Mouse (Mus musculus) CH12F3 (cell line): ENCODE measurements around the gene Zic4.

Source experiments
- in situ Hi-C: fragments of 300-500 bp; cut with MboI; formaldehyde crosslinking; loops from 2 replicates; pipeline ENCODE4 v1.14.3; 2020; ENCODE audit warnings: low sequenced_read_pairs

Gene Zic4

DNA sequence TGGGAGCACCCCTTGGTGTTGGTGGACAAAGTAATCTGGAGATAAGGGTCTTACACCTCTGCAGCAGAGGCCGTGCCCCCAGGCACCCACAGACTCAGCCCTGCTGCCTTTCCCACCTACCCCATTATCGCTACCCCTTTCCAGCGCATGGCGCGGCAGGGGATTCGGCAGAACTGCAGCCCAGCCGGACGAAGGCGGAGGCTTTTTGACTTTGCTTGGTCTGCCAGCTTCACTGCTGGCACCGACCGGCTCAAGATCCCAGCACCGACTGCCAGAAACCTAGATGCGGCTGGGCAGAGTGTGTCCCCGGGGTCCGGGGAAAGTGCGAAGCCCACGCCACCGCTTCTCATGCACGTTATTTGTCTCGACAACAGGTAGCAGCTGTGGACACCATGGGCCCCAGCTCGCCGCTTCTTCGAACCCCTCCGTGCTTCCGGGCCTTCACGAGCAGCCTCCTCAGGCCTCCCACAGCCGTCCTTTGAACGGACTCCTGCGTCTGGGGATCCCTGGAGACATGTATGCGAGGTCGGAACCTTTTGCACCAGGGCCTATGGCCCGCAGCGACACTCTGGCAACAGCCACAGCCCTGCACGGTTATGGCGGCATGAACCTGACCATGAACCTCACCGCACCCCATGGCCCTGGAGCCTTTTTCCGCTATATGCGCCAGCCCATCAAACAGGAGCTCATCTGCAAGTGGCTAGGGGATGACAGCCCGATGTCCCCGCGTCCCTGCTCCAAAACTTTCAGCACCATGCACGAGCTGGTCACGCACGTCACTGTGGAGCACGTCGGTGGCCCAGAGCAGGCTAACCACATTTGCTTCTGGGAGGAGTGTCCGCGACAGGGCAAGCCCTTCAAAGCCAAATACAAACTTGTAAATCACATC is 16.4 kb downstream of the Zic4 start:
- in situ Hi-C loops: no loop called here

DNA sequence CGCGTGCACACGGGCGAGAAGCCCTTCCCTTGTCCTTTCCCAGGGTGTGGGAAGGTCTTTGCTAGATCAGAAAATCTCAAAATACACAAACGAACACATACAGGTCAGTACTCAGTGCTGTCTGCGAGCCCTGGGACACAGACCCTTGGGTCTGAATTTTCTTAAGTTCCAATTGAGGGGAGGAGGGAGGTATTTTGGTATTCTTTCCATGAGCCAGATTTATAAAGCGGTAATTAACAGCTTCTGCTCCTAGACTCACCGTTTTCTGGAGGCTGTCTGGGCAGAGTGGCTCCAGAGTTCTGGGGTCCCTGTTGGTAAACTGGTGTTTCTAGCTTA is 17.1 kb downstream of the Zic4 start:
- in situ Hi-C loops: no loop called here

DNA sequence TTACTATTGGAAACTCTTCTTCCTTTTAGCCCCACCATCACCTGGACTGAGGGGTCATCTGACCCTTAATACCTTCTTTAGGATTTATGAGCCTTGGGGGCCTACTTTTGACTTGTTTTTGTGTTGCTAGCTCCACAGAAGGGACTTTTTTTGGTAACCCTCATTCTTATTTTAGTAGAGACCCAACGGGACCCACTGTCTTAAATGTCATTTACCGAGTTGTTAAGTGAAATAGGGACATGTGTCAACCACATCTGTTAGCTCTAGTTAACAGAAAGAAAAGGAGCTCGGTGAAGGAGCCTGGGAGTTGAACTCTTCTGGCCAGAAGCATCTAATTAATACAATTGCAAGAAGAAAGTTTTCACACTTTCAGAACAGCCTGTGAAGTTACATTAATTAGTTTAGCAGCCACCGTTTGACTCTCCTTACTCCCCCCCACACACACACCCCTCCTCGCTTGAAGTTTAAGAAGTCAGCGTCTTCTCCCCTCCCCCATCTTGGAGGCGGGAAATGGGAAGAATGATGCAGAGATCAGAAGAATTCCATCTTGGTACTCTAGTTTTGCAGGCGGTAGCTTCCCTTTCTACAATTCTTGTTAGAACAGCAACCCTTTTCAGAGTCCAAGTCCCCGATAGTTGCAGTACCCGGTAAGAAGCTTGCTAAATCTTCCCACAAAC is 17.7 kb downstream of the Zic4 start:
- in situ Hi-C loops: no loop called here

DNA sequence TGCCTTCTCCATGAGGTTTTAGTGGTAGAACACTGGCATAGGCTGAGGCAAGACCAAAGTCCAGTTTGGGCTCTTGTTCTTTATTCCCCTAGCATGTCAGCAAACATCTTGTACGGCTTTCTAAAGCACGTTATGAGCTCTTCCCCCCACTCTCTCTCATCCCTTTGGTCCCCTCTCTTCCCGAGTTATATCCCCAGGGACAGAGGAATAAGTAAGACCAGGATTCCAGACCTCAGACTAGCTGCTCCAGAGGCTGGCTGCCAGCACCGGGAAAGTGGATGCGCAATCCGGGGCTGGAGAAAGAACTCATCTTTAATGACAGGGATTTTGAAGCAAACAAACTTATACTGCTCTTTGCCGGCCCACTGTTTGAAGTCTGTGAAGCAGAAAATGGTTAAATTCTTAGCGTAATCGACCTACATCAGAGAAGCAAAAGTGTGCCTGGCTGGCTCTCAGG is 18.3 kb downstream of the Zic4 start:
- in situ Hi-C loops: no loop called here

DNA sequence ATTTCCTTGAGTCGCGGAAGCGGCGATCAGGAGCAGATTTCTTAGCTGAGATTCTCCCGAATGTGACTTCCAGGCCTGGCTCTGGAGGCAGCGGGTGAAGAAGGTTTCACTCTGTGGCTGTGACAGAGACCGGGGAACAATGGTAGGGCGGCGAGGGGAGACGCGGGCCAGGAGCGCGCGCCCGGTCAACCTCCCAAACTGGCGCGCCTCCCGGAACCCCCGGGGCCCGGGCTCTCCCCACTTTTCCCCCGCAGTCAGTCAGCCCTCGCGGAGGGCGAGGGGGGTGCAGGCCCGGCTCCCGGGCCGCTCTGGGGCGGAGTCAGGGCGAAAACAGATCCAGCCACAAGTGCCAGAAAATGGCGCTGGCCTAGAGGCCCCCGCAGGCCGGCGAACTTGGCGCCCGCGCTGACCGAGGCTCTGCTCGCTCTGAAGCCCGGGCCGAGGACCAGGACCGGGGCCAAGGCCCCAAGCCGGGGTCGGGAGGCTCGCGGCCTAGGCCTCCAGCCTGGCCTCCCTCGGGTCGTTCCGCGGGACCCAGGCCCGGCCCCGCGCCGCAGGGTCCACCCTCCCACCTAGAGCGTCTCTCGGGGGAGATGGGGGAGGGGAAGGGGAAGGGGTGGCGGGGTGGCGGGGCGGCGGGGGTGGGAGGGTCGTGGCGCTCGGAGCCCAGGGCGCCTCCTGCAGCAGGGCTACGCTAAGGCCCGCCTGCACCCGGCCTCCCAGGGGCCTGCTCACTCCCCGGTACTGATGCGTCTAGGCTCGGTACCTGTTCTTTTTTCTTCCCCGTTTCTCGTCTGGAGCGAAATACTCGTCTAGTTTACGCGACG is 19.3 kb downstream of the Zic4 start:
- in situ Hi-C loops: no loop called here

DNA sequence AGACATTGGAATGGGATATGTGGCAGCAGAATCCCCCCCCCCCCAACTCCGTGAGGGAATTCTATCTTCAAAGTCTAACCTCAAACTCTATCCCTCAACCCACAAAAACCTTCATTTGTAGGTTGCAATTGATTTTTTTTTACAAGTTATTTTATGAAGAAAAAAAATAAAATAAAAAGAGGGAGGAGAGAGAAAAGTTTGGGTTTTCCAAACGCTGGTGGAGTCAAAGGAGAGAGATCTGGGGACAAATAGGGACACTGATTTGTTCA is 19.8 kb downstream of the Zic4 start:
- in situ Hi-C loops: no loop called here

DNA sequence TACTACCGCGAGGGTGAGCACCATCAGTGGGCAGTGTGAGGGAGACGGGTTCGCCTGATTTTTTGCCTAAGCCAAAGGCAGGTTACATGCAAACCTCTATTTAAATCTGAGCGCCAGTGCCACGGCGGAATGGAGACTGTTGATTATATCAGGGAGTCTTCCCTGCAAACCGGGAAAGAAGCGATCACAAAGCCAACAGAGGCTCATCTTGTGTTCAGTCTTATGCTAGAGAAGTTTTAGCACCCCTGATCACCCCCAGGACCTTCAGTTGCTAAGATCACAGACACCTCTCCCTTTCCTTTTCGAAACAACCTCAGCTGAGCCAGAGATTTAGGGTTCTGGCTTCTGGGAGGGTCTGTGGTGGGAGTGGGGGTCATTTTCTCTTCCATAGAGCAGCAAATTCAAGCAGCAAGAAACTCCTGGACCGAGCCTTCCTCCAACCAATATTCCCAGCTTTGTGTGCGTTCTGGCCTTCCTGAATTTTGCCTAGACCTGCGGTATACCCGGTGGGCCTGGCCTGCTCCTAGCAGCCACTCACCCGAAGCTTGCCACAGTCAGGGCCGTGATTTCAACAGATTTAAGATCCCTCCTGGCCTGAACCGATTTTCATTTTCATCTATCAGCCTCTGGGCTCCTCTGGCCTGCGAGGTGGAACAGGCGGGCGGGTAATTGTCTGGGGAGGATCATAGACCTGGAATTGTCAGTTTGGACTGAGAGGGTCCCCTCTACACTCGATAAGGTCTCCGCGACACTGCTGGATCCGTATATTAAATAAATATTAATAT is 20.4 kb downstream of the Zic4 start:
- in situ Hi-C loops: no loop called here

DNA sequence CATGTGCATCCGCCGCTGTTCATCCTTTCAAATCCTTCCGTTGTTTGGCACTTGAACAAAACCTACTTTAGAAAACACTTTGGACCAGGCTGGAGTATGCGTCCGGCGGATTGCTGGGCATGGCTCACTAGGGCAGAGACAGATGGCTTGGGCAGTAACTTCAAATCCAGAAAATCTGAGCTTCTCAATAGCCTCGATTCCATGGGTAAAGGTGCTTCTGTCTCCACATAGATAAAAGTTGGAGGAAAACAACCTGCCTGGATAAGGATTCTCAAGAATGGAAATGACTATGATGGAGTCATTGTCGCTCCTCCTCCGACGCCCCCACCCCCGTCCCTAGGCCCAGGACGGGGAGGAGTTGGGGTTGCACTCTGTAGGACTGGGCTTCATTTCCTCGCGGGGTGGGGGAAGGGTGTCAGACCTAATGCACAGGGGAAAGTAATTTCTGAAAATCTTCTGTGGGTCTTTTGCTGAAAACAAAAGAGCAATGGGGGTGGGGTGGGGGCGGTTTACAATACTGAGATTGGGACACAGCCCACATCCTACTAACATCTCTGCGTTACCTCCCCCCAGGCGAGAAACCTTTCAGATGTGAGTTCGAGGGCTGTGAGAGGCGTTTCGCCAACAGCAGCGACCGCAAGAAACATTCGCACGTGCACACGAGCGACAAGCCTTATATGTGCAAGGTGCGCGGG is 21.4 kb downstream of the Zic4 start:
- in situ Hi-C loops: no loop called here

DNA sequence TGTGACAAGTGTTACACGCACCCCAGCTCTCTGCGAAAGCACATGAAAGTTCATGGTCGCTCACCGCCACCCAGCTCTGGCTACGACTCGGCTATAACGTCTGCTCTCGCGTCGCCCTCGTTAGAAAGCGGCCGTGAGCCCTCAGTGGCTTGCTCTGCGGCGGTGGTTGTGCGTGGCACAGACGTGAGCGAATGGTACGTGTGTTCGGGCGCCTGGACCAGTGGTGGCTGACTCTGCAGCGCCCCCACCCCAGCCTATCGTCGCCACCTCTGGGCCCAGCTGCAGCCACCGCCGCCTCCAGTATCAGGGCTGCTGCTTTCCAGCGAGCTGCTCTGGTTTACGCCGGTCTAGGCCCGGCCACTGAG is 21.9 kb downstream of the Zic4 start:
- in situ Hi-C loops: no loop called here

DNA sequence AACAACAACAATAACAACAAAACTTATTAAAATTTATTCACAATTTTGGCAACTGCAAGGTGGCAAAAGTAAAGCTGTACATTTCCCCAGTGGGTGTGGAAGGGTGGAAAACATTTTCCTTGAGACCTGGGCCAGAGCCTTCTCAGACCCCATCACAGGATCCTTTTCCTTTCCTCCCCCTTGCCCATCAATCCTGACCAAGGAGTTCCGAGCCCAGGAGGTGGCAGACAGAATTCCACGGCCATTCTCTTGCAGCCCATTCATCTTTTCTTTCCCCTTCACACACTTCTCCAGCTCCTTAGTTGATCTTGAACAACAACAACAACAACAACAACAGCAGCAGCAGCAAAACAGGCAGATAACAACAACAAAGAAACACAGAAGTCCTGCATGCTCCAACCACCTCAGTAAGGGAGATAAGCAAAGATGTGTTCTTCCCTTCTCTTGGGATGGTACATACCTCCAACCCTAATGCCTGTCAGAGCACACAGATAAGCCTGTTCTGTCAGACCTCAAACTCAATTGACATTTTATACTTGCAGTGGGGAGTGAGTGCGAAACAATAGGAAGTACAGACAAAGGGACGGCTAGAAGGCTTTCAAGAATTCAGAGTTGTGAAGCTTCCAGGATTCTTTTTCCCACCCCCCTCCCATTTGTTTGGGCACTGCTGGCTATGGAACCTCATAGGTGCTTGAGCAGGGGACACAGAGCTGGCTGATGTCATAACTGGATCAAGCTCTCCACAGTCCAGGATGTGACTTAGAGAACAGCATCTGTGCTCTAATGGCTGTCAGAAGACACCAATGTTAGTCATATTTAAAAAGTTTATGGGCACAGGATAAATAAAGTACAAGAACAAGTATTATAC is 22.7 kb downstream of the Zic4 start:
- in situ Hi-C loops: no loop called here

DNA sequence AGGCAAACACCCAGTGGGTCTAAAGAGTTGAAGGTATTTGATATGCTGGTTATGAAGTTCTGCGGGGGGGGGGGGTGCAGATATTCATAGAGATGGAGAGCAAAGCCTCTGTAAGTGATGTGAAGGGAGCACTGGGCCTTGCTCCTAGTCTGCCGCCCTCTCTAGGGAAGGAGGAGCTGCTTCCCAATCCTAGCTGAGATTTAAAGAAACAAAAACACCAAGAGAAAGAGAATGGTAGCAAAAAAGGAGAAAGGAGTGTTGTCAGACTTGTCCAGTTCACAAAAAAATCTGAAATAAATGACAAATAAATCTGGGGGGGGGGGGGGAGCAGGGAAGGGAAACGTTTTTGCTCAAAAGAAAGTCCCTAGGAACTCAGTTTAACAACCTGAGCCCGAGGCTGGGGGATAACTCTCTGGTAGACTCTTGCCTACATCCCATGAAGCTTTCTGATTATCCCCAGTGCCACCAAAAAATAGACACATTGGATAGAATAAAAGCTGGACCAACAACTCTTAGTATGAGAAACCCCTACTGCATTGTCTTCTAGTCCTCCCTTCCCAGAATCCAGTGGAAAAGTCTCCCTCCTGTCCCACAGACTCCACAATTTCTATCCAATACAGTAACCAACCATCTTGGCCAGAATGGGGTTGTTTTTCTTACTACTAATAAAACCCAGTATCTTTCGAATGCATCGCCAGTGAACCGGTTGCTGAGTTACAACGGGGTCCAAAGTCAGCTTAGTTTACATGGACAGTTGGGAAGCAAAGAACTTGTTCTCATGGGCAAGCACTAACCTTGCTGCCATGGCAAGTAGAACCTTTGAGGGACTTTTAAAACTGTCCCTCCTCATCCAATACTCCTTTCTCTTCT is 23.6 kb downstream of the Zic4 start:
- in situ Hi-C loops: no loop called here

DNA sequence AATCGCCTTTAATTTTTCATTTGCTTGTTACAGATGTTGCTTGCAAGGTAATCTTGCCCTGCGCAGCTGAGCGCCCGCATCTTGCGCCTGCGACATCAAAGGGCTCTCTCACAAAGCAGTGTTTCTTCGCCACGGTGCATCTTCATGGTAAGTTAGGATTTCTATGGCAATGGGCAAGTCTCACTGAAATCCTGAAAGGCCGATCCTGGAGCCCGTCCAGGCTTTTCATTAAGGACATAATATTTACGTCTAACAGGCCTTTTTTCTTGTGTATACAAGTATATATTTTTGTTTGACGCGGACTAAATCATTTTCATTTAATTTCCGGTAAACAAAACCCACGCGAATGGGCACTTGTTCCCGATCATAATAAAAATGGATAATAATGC is 24.3 kb downstream of the Zic4 start:
- in situ Hi-C loops: no loop called here

DNA sequence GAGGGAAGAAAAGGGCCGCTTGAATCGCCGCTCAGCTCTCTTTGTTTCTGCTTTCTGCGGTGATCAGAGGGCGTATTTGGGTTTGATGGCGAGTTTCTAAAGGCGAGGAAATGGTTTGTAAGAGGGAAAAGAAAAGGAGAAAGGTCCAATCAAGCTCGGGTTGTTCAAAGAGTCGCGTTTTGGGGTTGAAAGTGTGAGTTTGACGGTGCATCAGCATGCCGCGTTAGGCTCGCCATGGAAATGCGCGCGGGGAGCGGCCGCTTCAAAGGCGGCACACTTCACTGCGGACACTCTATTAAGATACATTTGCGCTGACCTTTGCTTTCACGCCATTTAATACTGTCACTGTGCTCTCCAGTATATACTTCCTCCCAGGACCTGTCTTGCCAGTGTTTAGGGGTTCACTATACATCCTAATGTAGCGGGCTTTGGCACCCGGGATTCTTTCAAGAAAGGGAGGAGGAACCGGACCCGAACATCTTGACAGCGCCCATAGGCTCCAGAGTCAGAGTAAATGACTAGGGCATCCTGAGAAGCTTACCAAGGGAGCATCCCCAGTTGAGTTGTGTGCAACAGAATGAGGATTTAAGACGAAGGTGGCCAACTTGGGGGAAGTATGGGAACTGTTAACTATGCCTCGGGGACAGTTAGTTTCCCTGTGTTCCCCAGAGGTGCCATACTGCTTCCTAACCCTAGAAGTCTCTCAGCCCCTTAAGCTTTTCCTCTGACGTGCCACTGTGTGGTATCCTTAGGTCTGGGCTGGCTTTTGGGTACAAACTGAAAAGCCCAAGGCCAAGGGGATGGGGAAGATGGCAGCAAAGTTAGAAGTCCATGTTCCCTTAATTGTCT is 24.9 kb downstream of the Zic4 start:
- in situ Hi-C loops: no loop called here

DNA sequence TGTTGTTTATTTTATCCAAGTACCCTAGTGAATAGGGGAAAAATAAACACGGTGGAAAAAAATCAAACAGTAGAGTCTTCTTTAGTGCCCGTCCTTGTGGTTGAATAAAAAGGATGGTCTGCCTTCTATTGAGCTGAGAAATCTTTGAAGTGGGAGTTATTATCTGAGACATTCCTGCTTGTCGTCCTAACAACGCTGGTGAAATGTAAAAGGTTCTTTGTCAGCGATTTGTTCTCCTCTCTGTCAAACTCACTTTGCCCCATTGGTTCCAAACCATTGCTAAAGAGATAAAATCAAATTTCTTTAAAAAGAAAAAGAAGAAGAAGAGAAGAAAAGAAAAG is 25.5 kb downstream of the Zic4 start:
- in situ Hi-C loops: no loop called here

DNA sequence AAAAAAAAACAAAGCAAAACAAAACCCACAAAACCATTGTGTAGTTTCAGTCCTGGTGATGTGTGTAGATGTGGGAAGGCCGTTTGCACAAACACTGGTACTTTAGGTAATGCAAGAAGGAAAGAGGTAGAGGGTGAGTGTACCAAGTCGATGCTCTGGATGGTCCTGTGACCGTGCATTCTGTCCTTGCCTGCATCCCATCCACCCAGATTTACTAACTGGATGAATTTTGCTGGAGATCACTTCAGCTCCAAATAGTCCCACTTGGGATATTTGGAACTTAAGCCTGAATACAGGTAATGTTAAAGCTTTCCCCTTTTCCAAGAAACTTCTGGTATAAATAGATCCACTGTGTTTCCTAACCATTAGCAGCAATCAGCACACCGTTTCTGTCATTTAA is 26.0 kb downstream of the Zic4 start:
- in situ Hi-C loops: no loop called here

DNA sequence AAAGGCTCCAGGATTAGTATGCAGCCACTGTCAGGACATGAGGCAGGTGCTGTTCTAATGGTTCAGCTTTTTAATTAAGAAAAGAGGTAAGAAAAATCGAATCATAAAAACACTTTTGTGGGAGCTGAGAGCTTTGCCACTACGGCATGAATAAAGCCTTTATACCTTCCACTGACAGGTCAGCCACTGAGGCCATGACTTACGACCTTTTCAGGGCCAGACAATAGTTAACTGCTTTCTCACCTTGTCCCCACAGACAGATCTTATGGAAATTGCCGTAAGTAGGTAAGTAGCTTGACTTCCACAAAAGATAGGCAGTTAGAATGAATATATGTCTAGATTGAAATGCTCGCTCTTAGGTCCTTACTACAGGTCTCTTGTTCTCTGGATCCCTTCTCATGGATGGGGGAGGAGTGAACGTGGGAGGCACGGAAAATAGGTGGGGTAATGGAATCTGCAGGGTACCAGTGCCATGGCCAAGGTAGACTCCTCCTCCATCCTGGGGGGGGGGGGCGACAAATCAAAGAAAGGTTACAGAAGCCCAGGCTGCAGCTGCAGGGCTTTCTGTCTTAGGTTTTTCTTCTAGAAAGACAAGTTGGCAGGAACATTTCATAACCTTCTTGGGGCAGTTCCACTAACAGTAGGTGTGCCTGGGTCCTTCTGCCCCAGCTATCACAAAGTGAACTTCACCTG is 31.3 kb downstream of the Zic4 start:
- in situ Hi-C loops: no loop called here

DNA sequence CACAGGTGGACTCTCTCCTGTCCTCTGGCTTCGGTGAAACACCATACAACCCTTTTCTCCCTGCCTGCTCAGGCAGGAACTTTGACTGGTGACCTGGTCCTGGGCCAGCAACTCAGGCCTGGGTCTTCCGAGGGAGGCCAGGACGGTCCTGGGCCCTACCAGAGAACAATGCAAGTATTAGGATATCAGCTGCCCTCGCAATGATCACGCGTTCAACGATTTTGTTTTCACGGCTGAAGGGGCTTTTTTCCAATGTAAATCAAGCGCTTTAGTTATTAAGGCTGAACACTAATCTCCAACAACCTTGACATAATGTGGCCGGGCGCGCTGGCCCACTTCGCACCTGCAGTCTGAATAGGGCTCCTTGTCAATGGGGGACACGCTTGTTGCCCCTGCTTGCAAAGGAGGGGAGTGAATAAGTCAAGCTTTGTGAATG is 32.0 kb downstream of the Zic4 start:
- in situ Hi-C loops: no loop called here
